Mouse (Mus musculus): ENCODE measurements at regions not wholly inside any gene's neighbourhood (a gene's known extent, or its start where the extent isn't known, plus 50 kb on each side); places are given as distances from the start of the nearest gene placed in this dataset.

GRCm38 (mm10) chr5:118424764-118425568, 135.5 kb upstream of the Med13l start:
- no peak for DNase-seq (ENCODE audit: low read depth)

- no peak for DNase-seq (ENCODE audit: low read depth)
Observed at GRCm38 (mm10) chr5:118426673-118427072, 133.8 kb upstream of the Med13l start.

- no peak for DNase-seq (ENCODE audit: low read depth)
Observed at GRCm38 (mm10) chr5:118428323-118429095, 132.0 kb upstream of the Med13l start.

GRCm38 (mm10) chr5:118433599-118433998, 126.9 kb upstream of the Med13l start:
- DNase-seq (ENCODE audit: low read depth): no peak

GRCm38 (mm10) chr5:118434718-118435555, 125.5 kb upstream of the Med13l start:
- no peak for DNase-seq (ENCODE audit: low read depth)

GRCm38 (mm10) chr5:118435556-118435950, 124.9 kb upstream of the Med13l start:
- DNase-seq (ENCODE audit: low read depth): no peak

GRCm38 (mm10) chr5:118436035-118436434, 124.4 kb upstream of the Med13l start:
- DNase-seq (ENCODE audit: low read depth): no peak

- DNase-seq (ENCODE audit: low read depth): no peak
Observed at GRCm38 (mm10) chr5:118436474-118437306, 123.8 kb upstream of the Med13l start.

GRCm38 (mm10) chr5:118437307-118437610, 123.2 kb upstream of the Med13l start:
- peak; percentile 47 for DNase-seq (ENCODE audit: low read depth)

- DNase-seq (ENCODE audit: low read depth): no peak
Observed at GRCm38 (mm10) chr5:118438016-118438415, 122.5 kb upstream of the Med13l start.

GRCm38 (mm10) chr5:118444538-118445251, 115.8 kb upstream of the Med13l start:
- DNase-seq (ENCODE audit: low read depth): no peak

- DNase-seq (ENCODE audit: low read depth): no peak
Observed at GRCm38 (mm10) chr5:118445252-118445987, 115.1 kb upstream of the Med13l start.

GRCm38 (mm10) chr5:118445988-118446280, 114.5 kb upstream of the Med13l start:
- no peak for DNase-seq (ENCODE audit: low read depth)

- no peak for DNase-seq (ENCODE audit: low read depth)
Observed at GRCm38 (mm10) chr5:118446878-118447277, 113.6 kb upstream of the Med13l start.

GRCm38 (mm10) chr5:118447366-118447765, 113.1 kb upstream of the Med13l start:
- DNase-seq (ENCODE audit: low read depth): no peak

- no peak for DNase-seq (ENCODE audit: low read depth)
Observed at GRCm38 (mm10) chr5:118448884-118449515, 111.5 kb upstream of the Med13l start.

GRCm38 (mm10) chr5:118449893-118450292, 110.6 kb upstream of the Med13l start:
- DNase-seq (ENCODE audit: low read depth): no peak

GRCm38 (mm10) chr5:118452052-118452451, 108.4 kb upstream of the Med13l start:
- DNase-seq (ENCODE audit: low read depth): no peak

- no peak for DNase-seq (ENCODE audit: low read depth)
Observed at GRCm38 (mm10) chr5:118454096-118454495, 106.4 kb upstream of the Med13l start.
